Mouse (Mus musculus): Measurements from ENCODE around the gene Gm33543.

GRCm38 (mm10) chr10:95829471-95829870, 13.3 kb downstream of the Gm33543 start:
- TF ChIP-seq CTCF (IDR thresholded peaks at IDR 0.05; ENCODE audit: borderline replicate concordance, control insufficient read depth, extremely low read depth, insufficient read depth, low read length, poor library complexity) (no peak), POLR2A (IDR thresholded peaks at IDR 0.05; ENCODE audit: control insufficient read depth, extremely low read depth, insufficient read depth, low read length, poor library complexity) (no peak)
